Mouse (Mus musculus): ENCODE measurements around the gene Lysmd1.

Gene Lysmd1

GRCm38 (mm10) chr3:95136336-95136735, 2.4 kb downstream of the Lysmd1 start:
- no peak for DNase-seq (ENCODE audit: extremely low read depth, low read depth)

DNA sequence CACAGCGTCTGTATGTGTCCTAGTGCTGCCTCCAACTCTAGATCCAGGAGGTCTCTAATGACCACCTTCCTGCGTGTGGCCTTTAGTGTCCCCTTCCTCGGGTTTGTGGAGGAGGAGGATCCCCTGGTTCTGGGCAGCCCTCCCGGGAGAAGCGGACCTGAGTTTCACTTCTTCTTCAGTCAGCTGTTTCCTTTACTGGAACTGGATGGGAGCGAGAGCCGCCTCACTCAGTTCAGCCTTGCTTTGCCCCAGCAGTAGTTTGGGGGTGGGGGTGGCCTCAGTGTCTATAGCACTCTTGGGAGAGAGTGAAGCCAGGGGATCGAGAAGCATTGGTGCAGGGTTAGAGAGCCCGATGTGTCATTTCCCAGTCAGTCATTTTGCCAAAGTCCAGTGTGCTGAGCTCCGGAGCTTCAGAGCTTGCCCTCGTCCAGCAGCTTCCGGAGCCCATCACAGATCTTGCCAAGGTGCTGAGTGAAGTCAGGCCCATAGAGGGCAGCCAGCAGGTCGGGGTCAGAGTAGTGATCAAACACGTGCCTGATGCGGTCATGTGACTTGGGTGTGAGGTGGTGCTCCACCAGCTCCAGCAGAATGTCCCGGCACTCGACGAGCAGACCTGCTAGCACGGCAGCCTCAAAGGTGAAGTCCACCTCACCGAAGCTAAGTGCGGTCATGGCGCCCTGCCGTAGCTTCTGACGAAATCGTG, 5.8 kb downstream of the Lysmd1 start:
- no peak for DNase-seq (ENCODE audit: extremely low read depth, low read depth)

DNA sequence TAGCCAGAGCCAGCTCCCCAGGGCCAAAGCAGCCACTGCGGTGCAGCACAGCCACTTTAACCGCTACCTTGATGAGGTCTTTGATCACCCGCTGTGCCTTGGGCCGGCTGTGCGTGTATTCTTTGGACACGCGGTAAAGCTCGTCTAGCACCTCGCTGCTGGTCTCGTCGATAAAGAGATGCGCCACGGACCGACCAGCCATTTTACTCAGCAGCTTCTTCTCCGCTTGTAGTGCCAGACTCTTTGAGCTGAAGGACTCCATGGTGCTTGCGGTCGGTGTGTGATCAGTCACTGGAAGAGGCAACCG, 6.4 kb downstream of the Lysmd1 start:
- no peak for DNase-seq (ENCODE audit: extremely low read depth, low read depth)

GRCm38 (mm10) chr3:95140795-95141194, 6.9 kb downstream of the Lysmd1 start:
- no peak for DNase-seq (ENCODE audit: extremely low read depth, low read depth)

- DNase-seq (ENCODE audit: extremely low read depth, low read depth) = peak; percentile 70
These were observed 7.6 kb downstream of the Lysmd1 start for GRCm38 (mm10) chr3:95141474-95141873.

DNA sequence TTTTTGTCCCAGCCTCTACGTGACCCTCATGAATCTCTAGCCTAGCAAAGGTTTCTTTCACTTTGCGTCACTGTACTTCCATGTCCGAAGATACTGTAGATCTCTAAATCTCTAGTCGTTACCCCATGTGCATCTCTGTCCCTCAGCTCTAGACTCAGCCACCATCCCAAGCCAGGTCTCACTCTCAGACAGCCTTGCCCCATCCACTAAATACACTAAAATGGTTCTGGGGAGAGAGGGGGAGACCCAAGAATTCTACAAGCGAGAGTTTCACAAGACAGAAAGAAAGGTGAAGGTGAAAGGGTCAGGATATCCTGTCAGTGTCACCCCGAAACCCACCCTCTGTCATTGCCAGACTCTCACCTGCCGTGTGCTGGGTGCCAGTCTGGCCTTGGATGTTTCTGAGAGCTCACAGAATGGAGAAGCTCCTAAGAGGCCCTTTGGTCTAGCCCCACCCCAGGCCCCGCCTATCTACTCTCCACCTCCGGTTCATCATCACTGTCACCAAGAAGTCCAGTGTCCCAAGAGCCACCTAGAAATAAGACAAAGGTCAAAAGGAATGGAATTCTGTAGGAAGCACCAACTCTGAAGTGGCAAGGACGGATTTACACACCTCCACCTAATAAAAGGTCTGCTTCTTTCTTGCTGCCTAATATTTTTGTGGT, 8.2 kb downstream of the Lysmd1 start, which contains the start of gene Tnfaip8l2:
TSS of gene Tnfaip8l2 (minus strand) at position 409 of the 665 bp plus-strand sequence.
- peak; percentile 75 for DNase-seq (ENCODE audit: extremely low read depth, low read depth)

GRCm38 (mm10) chr3:95142617-95143011, 8.7 kb downstream of the Lysmd1 start:
- DNase-seq (ENCODE audit: extremely low read depth, low read depth) = peak; percentile 79

- DNase-seq (ENCODE audit: extremely low read depth, low read depth) = no peak
These were observed 14.0 kb downstream of the Lysmd1 start for GRCm38 (mm10) chr3:95147924-95148323.

DNA sequence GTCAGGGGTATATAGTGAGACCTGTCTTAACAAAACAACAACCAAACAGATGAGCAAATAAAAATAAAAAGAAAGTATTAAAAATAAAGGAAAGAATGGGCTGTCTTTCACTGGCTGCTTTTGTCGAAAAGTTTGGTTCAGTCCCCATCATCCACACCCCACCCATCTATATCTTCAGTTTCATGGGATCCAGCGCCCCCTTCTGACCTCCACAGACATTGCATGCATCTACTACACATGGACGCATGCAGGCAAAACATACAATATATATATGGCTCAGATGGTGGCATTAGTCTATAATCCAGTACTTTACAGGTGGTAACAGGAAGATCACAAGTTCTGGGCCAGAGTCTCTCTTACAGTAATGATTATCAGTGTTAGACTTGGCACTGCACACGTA, 20.0 kb downstream of the Lysmd1 start:
- DNase-seq (ENCODE audit: extremely low read depth, low read depth) = peak; percentile 83

- DNase-seq (ENCODE audit: extremely low read depth, low read depth) = no peak
These were observed 25.7 kb downstream of the Lysmd1 start for GRCm38 (mm10) chr3:95159511-95159986.

GRCm38 (mm10) chr3:95159987-95160963, 26.4 kb downstream of the Lysmd1 start, which contains the start of gene Sema6c:
TSS of gene Sema6c (plus strand) at chr3:95160457.
- DNase-seq (ENCODE audit: extremely low read depth, low read depth) = peak; percentile 98

DNA sequence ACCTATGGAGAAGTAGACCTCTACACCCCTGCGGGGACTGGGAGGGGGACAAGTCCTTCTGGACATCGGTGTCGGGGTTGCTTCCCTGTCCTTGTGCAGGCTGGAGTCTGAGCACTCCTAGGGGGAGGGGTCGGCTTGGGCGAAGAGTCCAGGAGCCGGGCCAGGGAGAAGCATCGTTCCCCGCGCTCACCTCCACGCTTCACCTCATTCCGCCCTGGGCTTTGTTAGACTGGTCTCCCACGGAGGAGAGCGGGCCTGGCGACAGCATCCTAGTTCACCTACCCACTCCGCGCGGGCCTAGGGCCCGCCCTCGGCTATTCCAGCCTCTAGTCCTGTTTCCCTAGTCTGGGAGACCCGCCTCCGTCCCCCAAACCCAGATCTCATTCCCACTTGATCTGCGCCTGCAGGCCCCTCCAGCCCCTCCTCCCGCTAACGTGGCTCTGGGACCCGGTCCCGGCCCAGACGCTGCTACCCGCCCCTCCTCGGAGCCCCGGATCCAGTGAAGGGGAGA, 27.2 kb downstream of the Lysmd1 start:
- no peak for DNase-seq (ENCODE audit: extremely low read depth, low read depth)

- no peak for DNase-seq (ENCODE audit: extremely low read depth, low read depth)
These were observed 27.9 kb downstream of the Lysmd1 start for GRCm38 (mm10) chr3:95161618-95162344.

DNA sequence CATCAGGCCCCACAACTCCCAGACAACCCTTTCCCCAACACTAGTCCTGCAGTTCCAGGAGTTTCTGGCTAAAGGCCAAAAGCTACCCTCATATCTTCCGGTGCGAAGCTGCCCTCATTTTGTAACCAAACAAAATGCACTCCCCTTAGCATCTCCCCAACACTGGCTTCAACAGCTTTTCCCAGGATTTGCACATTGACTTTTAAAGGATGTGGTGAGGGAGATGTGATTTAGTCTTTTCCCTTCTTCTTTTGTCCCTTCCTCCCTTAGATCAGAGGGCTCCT, 28.4 kb downstream of the Lysmd1 start:
- DNase-seq (ENCODE audit: extremely low read depth, low read depth) = no peak

DNA sequence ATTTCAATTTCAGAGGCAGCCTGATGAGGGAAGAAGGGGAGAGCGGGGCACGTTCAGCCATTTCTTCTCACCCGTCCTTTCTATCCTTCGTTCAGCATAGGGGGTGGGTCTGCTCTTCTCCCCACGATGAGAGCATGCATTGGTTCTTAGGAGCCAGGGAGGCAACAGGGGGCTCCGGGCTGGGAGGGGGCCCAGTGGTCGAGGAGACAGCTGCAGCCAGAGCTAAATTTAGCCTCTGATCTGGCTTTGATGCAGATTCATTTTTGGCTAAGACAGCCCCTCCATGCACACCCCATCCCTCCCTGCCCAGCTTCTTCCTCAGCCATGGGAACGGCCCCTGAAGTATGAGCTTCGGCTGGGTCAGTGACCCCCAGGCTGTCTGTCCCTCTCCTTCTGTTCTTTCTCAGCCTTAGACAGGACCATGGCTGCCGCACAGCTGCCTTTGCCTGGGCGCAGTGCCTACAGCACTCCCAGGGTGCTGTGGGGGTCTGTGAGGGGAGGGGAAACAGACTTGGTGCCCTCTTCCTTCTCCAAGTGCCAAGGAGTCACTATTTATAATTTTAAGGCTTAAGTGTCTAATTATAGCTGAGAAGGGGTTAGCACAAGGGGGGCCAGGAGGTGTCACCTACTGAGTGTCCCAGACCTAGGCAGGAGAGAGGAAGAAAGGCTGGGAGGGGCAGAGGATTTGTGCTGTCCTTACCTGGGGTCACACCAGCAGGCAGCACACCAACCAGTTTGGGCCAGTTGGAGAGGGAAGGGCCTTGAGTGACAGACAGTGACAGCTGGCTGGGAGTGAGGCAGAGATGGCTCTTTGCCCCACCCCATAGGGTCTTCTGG, 29.7 kb downstream of the Lysmd1 start:
- DNase-seq (ENCODE audit: extremely low read depth, low read depth) = no peak

GRCm38 (mm10) chr3:95164256-95164550, 30.3 kb downstream of the Lysmd1 start:
- DNase-seq (ENCODE audit: extremely low read depth, low read depth) = no peak

DNA sequence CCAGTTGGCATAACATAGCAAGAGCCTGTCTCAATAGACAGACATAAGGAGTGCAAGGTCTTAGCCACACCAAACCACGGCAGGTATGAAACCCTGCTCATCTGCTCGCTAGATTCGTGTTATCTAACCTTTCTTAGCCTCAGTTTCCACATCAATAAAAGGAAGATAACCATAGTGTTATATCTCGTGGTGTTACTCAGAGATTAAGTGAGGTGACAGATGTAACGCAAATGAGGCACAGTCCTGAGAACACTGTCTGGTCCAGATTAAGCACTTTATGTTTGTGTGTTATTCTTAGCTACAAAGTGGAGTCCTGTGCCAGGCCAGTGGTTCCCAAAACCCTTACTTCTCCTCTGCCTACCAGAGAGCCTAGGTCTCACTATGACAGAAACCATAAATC, 31.0 kb downstream of the Lysmd1 start:
- no peak for DNase-seq (ENCODE audit: extremely low read depth, low read depth)

DNA sequence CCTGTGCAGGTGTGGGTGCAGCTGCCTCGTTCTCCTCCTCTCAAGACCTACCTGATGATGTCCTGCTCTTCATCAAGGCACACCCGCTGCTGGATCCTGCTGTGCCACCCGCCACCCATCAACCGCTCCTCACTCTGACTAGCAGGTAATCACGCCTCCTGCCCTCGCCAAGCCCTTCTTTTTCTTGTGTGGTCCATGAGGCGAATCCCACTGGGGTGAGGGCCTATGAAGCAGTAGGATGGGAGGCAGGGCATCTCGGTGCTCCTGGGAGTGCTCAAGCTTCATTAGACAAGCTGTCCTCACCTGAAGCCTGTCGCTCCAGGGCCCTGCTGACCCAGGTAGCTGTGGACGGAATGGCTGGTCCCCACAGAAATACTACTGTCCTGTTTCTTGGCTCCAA, 36.1 kb downstream of the Lysmd1 start:
- no peak for DNase-seq (ENCODE audit: extremely low read depth, low read depth)

DNA sequence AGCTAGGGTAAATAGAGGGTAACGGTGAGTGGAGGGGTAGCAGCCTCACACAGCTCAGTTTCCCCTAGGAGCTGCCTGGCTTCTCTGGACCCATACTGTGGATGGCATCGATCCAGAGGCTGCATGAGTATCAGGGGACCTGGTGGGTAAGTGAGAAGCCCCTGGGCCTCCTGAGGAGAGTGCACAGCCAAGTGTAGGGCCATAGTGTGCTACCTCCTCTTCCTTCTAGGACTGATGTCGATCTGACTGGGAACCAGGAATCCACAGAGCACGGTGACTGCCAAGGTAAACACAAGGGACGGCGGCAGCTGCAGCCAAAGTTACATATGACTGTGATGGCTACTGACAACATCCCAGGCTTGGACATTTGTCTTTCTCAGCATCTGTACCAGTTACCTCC, 37.2 kb downstream of the Lysmd1 start:
- no peak for DNase-seq (ENCODE audit: extremely low read depth, low read depth)

- DNase-seq (ENCODE audit: extremely low read depth, low read depth) = no peak
These were observed 38.8 kb downstream of the Lysmd1 start for GRCm38 (mm10) chr3:95172526-95173255.
